Mouse (Mus musculus) embryonic facial prominence, embryonic 10.5 days (tissue): ENCODE data around the gene Prok2. TPM values are rescaled to one million over a fixed set of nuclear protein-coding genes. Genes with fewer than 3 reads are reported as not detected.

Experiments used
- DNase-seq: peaks from one replicate; pipeline ENCODE4 v3.0.0-alpha.2; 2017; ENCODE audit warnings: low spot score
- H3K27ac ChIP-seq: fragments of 300-500 bp; sonication (generic); replicated peaks from 2 replicates; pipeline ENCODE4 v1.5.1; 2016; ENCODE audit warnings: mild to moderate bottlenecking
- H3K27me3 ChIP-seq: fragments of 300-500 bp; sonication (generic); replicated peaks from 2 replicates; pipeline ENCODE4 v1.6.1; 2016; ENCODE audit warnings: low read depth, mild to moderate bottlenecking; ENCODE audit not compliant: poor library complexity, severe bottlenecking
- H3K36me3 ChIP-seq: fragments of 300-500 bp; sonication (generic); replicated peaks from 2 replicates; pipeline ENCODE4 v1.6.1; 2016; ENCODE audit warnings: mild to moderate bottlenecking, moderate library complexity
- H3K4me1 ChIP-seq: fragments of 300-500 bp; sonication (generic); 2 replicates; pipeline ENCODE4 v1.6.1; 2016
- H3K4me3 ChIP-seq: fragments of 300-500 bp; sonication (generic); 2 replicates; pipeline ENCODE4 v1.5.1; 2016; ENCODE audit warnings: mild to moderate bottlenecking, moderate library complexity
- H3K9me3 ChIP-seq: fragments of 300-500 bp; sonication (generic); 2 replicates; pipeline ENCODE4 v1.6.1; 2016; ENCODE audit warnings: mild to moderate bottlenecking
- WGBS: fragments of 180-500 bp; shearing (Covaris S2); methylation state at CpG from one replicate; pipeline ENCODE4 v1.1.7; 2016; 5-methylcytosine and 5-hydroxymethylcytosine counted together
- polyA plus RNA-seq: library from polyadenylated mRNA; unstranded; fragments of >200 nt; fragmentation: Nextera tagmentation; extraction: Ambion mirVana; gene quantifications from 2 replicates; pipeline ENCODE4 v1.2.1, GENCODE M21; 2016

Gene Prok2
- polyA plus RNA-seq, 1 experiment from 2014 or later = 0.34 TPM

DNA sequence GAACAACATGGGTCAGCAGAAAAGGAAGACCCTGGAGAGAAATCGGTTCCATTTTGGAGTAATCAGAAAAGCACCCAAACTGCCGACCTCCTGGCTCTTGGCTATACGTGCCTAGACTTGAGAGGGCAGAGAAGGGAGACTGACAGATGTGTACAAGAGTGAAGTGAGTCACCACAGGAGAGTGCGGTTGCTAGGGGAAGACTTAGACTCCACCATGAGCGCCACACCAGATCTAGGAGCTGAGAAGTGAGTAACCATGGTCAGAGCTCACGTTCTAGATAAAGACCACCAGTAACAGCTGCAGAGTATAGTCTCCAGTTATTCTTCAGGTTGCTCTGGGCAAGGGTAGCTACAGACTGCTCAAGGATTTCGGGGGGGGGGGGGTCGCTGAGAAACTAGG lies 63.0 kb downstream of the Prok2 start:
- H3K27me3 ChIP-seq = peaks cover 25% of the 10 kb centered on the region
- H3K9me3 ChIP-seq = no peaks in the 10 kb centered on the region
- WGBS = 75% methylated on average over 8 of the region's 8 CpGs
- H3K4me1 ChIP-seq = peaks cover 51% of the 10 kb centered on the region
- H3K4me3 ChIP-seq = no peak overlapping the region
- no peak overlapping the region for H3K27ac ChIP-seq
- no peaks in the 10 kb centered on the region for H3K36me3 ChIP-seq
- no peak for DNase-seq

Other genes with a start within 250 kb of the Prok2 start
- 88.5 and 107 TPM in 2 replicates for gene Foxp1, start 203.7 kb downstream of the Prok2 start, polyA plus RNA-seq
- gene Eif4e3, start 59.6 kb downstream of the Prok2 start, polyA plus RNA-seq = 14.2 and 16.5 TPM in 2 replicates
- gene Gm20696, start 59.6 kb downstream of the Prok2 start, polyA plus RNA-seq = 3.1 and 4.5 TPM in 2 replicates
- gene Gpr27, start 33.7 kb downstream of the Prok2 start, polyA plus RNA-seq = 1.5 and 2.1 TPM in 2 replicates